Mouse (Mus musculus): ENCODE results near the gene Olfr1313. TPM values are rescaled to one million over a fixed set of nuclear protein-coding genes. Genes with fewer than 3 reads are reported as not detected.
"Not testable (repeated sequence)": the region's sequence is repeated elsewhere in the genome, so short reads cannot be mapped to it uniquely, and the experiment has no call there.

Olfr1313 gene
- not detected for total RNA-seq (2021)

GRCm38 (mm10) chr2:112077743-112078142 is at the start of gene Olfr1313:
Olfr1313 (minus strand) TSS chr2:112077843.
- no peak for DNase-seq

DNA sequence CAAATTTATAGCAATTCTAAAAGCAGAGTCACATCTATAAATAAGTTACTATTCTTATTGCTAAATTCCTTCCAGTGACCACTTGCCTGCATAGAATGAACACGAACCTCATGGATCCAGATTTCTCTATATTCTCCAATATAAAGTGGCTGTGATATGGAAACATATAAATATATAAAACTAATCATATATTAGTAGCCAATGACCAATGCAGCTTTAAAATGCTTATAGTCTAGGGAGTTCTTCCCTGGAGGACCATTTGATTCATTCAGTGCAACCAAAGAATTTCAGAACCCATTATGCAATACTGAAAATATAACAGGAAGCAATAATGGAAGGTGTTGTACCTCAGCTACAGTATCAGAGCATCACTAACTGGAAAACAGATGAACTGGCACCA is 37.7 kb upstream of the Olfr1313 start, which contains the start of gene Olfr1315-ps1:
Gene Olfr1315-ps1, minus strand, starts transcription at position 101 of the 400 bp plus-strand sequence.
- DNase-seq = no peak

- DNase-seq = no peak
Measured at GRCm38 (mm10) chr2:112096681-112097080, 19.0 kb upstream of the Olfr1313 start, which contains the start of gene Olfr1314. Olfr1314 (minus strand) TSS chr2:112096781.

DNA sequence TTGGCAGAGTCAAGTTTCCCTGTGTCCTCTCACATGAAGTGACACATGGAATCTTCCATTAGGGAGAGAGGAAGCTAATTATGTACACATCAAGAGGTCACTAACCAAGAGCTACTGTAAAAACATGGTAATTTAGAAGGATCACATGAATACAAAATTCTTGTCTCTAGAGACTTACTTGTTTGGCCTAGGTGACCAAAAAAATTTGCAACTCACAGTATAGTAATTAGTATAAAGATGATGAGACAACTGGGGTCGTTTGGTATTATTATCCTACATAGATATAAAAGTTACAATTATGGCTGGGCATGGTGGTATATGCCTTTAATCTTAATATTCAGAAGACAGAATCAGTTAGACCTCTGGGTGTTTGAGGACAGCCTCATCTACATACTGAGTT is 27.5 kb downstream of the Olfr1313 start, which contains the start of gene Olfr1312:
Gene Olfr1312, minus strand, starts transcription at position 101 of the 400 bp plus-strand sequence.
- DNase-seq = no peak

DNA sequence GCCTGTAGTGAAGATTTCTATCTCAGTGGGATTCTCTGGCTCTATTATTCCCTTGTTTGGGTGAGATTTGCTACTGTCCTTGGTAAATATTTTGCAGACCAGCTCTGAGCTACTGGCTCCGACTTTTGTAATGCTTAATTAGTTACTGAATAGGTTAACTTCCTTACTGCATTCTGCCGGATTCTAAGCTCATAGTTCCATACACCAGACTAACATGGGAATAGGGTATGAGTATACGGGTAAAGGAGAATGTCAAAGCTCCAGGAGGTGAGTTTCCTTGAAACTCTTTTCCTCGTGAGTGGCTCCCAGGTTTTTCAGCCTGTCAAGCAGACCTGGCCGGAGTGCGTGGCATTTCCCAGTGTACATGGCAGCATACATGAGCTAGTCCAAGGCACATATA is 50.7 kb downstream of the Olfr1313 start:
- not testable (repeated sequence) for DNase-seq

- DNase-seq = no peak
Measured at GRCm38 (mm10) chr2:112024312-112024711, 53.3 kb downstream of the Olfr1313 start, which contains the start of gene Olfr1311. Olfr1311 (minus strand) TSS chr2:112024412.

Other genes with a start within 250 kb of the Olfr1313 start
- gene Olfr1305, start 200.7 kb downstream of the Olfr1313 start, total RNA-seq (2021) = not detected
- not detected for gene Olfr1306, start 161.6 kb downstream of the Olfr1313 start, total RNA-seq (2021)
- gene Olfr1307, start 128.4 kb downstream of the Olfr1313 start, total RNA-seq (2021) = under 1 TPM; 0.05 to 0.07 TPM
- not detected for gene Olfr1308, start 112.9 kb downstream of the Olfr1313 start, total RNA-seq (2021)
- gene Olfr1309, start 87.6 kb downstream of the Olfr1313 start, total RNA-seq (2021) = not detected
- not detected for gene Olfr1310, start 65.1 kb downstream of the Olfr1313 start, total RNA-seq (2021)
- gene Olfr1311, start 53.4 kb downstream of the Olfr1313 start, total RNA-seq (2021) = not detected
- gene Olfr1312, start 27.6 kb downstream of the Olfr1313 start, total RNA-seq (2021) = not detected
- gene Olfr1314, start 18.9 kb upstream of the Olfr1313 start, total RNA-seq (2021) = not detected
- not detected for gene Olfr1315-ps1, start 37.6 kb upstream of the Olfr1313 start, total RNA-seq (2021)
- not detected for gene Olfr1316, start 57.1 kb upstream of the Olfr1313 start, total RNA-seq (2021)
- gene Olfr1317, start 62.5 kb upstream of the Olfr1313 start, total RNA-seq (2021) = not detected
- gene Olfr1318, start 76.4 kb upstream of the Olfr1313 start, total RNA-seq (2021) = not detected
- gene Lpcat4, start 161.6 kb upstream of the Olfr1313 start, total RNA-seq (2021) = 10 to 100 TPM; 76.7 to 82.7 TPM
- not detected for gene Nutm1, start 181.4 kb upstream of the Olfr1313 start, total RNA-seq (2021)
- gene Nop10, start 184.1 kb upstream of the Olfr1313 start, total RNA-seq (2021) = 10 to 100 TPM; 52.2 to 54.7 TPM
- gene Slc12a6, start 188.0 kb upstream of the Olfr1313 start, total RNA-seq (2021) = 100 to 1,000 TPM; 107 to 114 TPM
- under 1 TPM; 0.73 to 0.80 TPM for gene Gm21985, start 188.5 kb upstream of the Olfr1313 start, total RNA-seq (2021)